Mouse (Mus musculus): ENCODE measurements around the gene Pax5.

Gene Pax5

GRCm38 (mm10) chr4:44705967-44706366 is 4.3 kb downstream of the Pax5 start:
- no peak for DNase-seq (ENCODE audit: low spot score in 2 of 2)

- no peak for DNase-seq (ENCODE audit: low spot score in 2 of 2)
Observed at GRCm38 (mm10) chr4:44705151-44705550, 5.1 kb downstream of the Pax5 start.

- peak in 1 of 2 experiments; percentile 52 for DNase-seq (ENCODE audit: low spot score in 2 of 2)
Observed at GRCm38 (mm10) chr4:44704369-44704745, 5.9 kb downstream of the Pax5 start.

GRCm38 (mm10) chr4:44703686-44704368 is 6.5 kb downstream of the Pax5 start:
- DNase-seq (ENCODE audit: low spot score in 2 of 2), result no peak

GRCm38 (mm10) chr4:44702891-44703685 is 7.2 kb downstream of the Pax5 start:
- no peak for DNase-seq (ENCODE audit: low spot score in 2 of 2)

GRCm38 (mm10) chr4:44702011-44702527 is 8.2 kb downstream of the Pax5 start:
- peak in 1 of 2 experiments; percentile 13 for DNase-seq (ENCODE audit: low spot score in 2 of 2)

GRCm38 (mm10) chr4:44701513-44701912 is 8.8 kb downstream of the Pax5 start:
- DNase-seq (ENCODE audit: low spot score in 2 of 2), result no peak

GRCm38 (mm10) chr4:44696676-44697075 is 13.6 kb downstream of the Pax5 start:
- DNase-seq (ENCODE audit: low spot score in 2 of 2), result no peak

- no peak for DNase-seq (ENCODE audit: low spot score in 2 of 2)
Observed at GRCm38 (mm10) chr4:44694369-44694768, 15.9 kb downstream of the Pax5 start.

GRCm38 (mm10) chr4:44685582-44685981 is 24.7 kb downstream of the Pax5 start:
- DNase-seq (ENCODE audit: low spot score in 2 of 2), result no peak

GRCm38 (mm10) chr4:44680242-44680897 is 29.9 kb downstream of the Pax5 start:
- no peak for DNase-seq (ENCODE audit: low spot score in 2 of 2)

GRCm38 (mm10) chr4:44678641-44679040 is 31.6 kb downstream of the Pax5 start:
- no peak for DNase-seq (ENCODE audit: low spot score in 2 of 2)

GRCm38 (mm10) chr4:44678026-44678425 is 32.3 kb downstream of the Pax5 start:
- DNase-seq (ENCODE audit: low spot score in 2 of 2), result no peak

- DNase-seq (ENCODE audit: low spot score in 2 of 2), result no peak
Observed at GRCm38 (mm10) chr4:44674973-44675372, 35.3 kb downstream of the Pax5 start.

GRCm38 (mm10) chr4:44673726-44674125 is 36.6 kb downstream of the Pax5 start:
- DNase-seq (ENCODE audit: low spot score in 2 of 2), result no peak

GRCm38 (mm10) chr4:44672216-44672937 is 37.9 kb downstream of the Pax5 start:
- DNase-seq (ENCODE audit: low spot score in 2 of 2), result no peak

GRCm38 (mm10) chr4:44671486-44671885 is 38.8 kb downstream of the Pax5 start:
- DNase-seq (ENCODE audit: low spot score in 2 of 2), result no peak

- no peak for DNase-seq (ENCODE audit: low spot score in 2 of 2)
Observed at GRCm38 (mm10) chr4:44671035-44671434, 39.3 kb downstream of the Pax5 start.

GRCm38 (mm10) chr4:44670380-44670779 is 39.9 kb downstream of the Pax5 start:
- DNase-seq (ENCODE audit: low spot score in 2 of 2), result no peak

GRCm38 (mm10) chr4:44669485-44670181 is 40.7 kb downstream of the Pax5 start:
- DNase-seq (ENCODE audit: low spot score in 2 of 2), result no peak

- no peak for DNase-seq (ENCODE audit: low spot score in 2 of 2)
Observed at GRCm38 (mm10) chr4:44668574-44668973, 41.7 kb downstream of the Pax5 start.
